Mouse (Mus musculus) midbrain, embryonic 14.5 days (tissue): ENCODE measurements around the gene Commd1. TPM values are rescaled to one million over a fixed set of nuclear protein-coding genes. Genes with fewer than 3 reads are reported as not detected.

Source experiments
- ATAC-seq: fragments of 200-750 bp; cut with Nextera tagmentation; 2 replicates; pipeline ENCODE4 v1.8.0; 2017; ENCODE audit warnings: moderate number of reproducible peaks, moderate library complexity; ENCODE audit not compliant: low FRiP score, low TSS enrichment
- DNase-seq: peaks from one replicate; pipeline ENCODE4 v3.0.0-alpha.2; 2015
- H3K27ac ChIP-seq: fragments of 300-500 bp; sonication (generic); replicated peaks from 2 replicates; pipeline ENCODE4 v1.5.1; 2014; ENCODE audit warnings: mild to moderate bottlenecking, low read depth, low read length, moderate library complexity
- H3K27me3 ChIP-seq: fragments of 300-500 bp; sonication (generic); 2 replicates; pipeline ENCODE4 v1.6.1; 2014; ENCODE audit warnings: low read length, control low read depth, mixed read lengths; ENCODE audit not compliant: control insufficient read depth, insufficient read depth
- H3K36me3 ChIP-seq: fragments of 300-500 bp; sonication (generic); 2 replicates; pipeline ENCODE4 v1.6.1; 2014; ENCODE audit warnings: low read length, control low read depth; ENCODE audit not compliant: control insufficient read depth, insufficient read depth
- H3K4me1 ChIP-seq: fragments of 300-500 bp; sonication (generic); 2 replicates; pipeline ENCODE4 v1.6.1; 2014; ENCODE audit warnings: mild to moderate bottlenecking, antibody characterized with exemption, low read length, control low read depth; ENCODE audit not compliant: control insufficient read depth, insufficient read depth
- H3K4me2 ChIP-seq: fragments of 300-500 bp; sonication (generic); 2 replicates; pipeline ENCODE4 v1.6.1; 2014; ENCODE audit warnings: mild to moderate bottlenecking, low read length, moderate library complexity
- H3K4me3 ChIP-seq: fragments of 300-500 bp; sonication (generic); replicated peaks from 2 replicates; pipeline ENCODE4 v1.5.1; 2014; ENCODE audit warnings: low read depth, low read length
- H3K9ac ChIP-seq: fragments of 300-500 bp; sonication (generic); replicated peaks from 2 replicates; pipeline ENCODE4 v1.6.1; 2014; ENCODE audit warnings: mild to moderate bottlenecking, low read length, moderate library complexity
- H3K9me3 ChIP-seq: fragments of 300-500 bp; sonication (generic); 2 replicates; pipeline ENCODE4 v1.6.1; 2016; ENCODE audit warnings: low read length, control low read depth, mixed read lengths; ENCODE audit not compliant: control insufficient read depth
- WGBS: fragments of 180-500 bp; shearing (Covaris S2); extraction: QIAGEN DNeasy Blood & Tissue Kit; methylation state at CpG from one replicate; pipeline ENCODE4 v1.1.7; 2014; 5-methylcytosine and 5-hydroxymethylcytosine counted together
- polyA plus RNA-seq: library from polyadenylated mRNA; unstranded; fragments of >200 nt; fragmentation: Nextera tagmentation; extraction: Ambion mirVana; gene quantifications from 2 replicates; pipeline ENCODE4 v1.2.1, GENCODE M21; 2014

The Commd1 gene
- polyA plus RNA-seq, 1 experiment from 2014 or later: 270 TPM

DNA sequence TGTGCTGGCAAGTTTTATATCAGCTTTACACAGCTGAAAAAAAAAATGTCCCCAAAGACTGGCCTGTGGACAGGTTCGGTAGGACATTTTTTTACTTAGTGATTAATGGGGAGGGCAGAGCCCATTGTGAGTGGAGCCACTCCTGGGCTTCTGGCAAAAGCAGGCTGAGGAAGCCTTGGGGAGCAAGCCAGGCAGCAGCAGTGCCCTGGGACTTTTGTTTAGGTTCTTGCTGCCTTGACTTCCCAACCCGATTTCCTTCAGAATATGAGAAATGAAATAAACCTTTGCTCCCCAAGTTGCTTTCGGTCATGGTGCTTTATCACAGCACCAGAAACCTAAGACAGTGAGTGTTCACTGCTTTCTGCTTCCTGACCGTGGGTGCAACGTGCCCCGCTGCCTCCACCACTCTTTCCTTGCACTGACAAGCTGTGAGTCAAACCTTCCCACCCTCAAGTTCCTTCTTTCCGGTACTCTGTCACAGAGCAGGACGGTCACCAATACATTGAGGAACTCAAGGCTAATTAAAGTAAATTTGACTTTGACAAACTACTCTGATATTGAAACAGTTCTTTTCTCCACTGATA lies 53.5 kb downstream of the Commd1 start:
- H3K4me1 ChIP-seq: no peaks in the 10 kb centered on the region
- H3K9me3 ChIP-seq: no peaks in the 10 kb centered on the region
- H3K4me3 ChIP-seq: no peak overlapping the region
- no peaks in the 10 kb centered on the region for H3K36me3 ChIP-seq
- no peak for DNase-seq
- H3K27me3 ChIP-seq: no peaks in the 10 kb centered on the region
- no peak overlapping the region for H3K9ac ChIP-seq
- WGBS: 89% methylated on average over 8 of the region's 8 CpGs
- H3K27ac ChIP-seq: no peak overlapping the region
- no peak overlapping the region for H3K4me2 ChIP-seq
- no peak for ATAC-seq

DNA sequence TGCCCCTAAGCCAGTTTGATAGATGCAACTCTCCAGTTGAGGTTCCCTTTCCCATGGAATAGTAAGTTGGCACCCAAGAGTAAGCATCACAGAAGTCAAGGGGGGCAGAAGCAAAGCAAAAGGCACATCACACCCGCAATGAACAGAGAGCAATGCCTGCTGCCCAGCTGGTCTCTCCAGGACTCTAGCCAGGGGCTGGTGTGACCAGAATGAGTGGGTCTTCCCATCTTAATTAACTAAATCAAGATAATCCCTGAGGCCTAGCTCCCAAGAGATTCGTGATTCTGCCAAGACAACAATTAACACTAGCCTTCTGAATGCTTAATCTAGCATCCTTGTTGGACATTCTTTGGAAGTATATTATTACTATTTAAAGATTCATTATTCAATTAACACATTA lies 58.6 kb downstream of the Commd1 start:
- Histone ChIP-seq H3K9me3 (no peaks in the 10 kb centered on the region), H3K4me3 (no peak overlapping the region), H3K27ac (no peak overlapping the region), H3K4me2 (no peak overlapping the region), H3K27me3 (no peaks in the 10 kb centered on the region), H3K4me1 (no peaks in the 10 kb centered on the region), H3K36me3 (no peaks in the 10 kb centered on the region), H3K9ac (no peak overlapping the region)
- WGBS: 63% methylated on average over 2 of the region's 2 CpGs
- DNase-seq (peak; percentile 29), ATAC-seq (no peak)

DNA sequence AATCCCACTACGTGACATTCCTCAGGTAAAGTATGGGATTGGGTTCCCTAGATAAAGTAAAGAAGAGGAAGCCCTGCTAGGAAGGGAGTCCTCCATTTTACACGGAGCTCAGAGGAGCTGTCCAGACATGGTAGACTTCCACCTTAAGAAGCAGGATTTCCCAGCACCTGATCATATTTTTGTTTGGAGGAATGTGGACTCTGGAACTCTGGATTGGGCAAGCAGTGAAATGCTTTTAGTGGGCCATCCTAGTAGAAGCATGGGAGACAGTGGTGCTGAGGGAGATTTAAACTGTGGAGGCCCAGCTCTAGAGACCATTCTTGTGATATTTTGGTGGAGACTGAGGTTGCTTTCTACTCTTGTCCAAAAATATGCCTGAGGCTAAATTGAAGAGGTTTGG lies 59.6 kb downstream of the Commd1 start:
- DNase-seq (no peak), ATAC-seq (no peak)
- no peaks in the 10 kb centered on the region for H3K36me3 ChIP-seq
- WGBS: 87% methylated on average over 2 of the region's 2 CpGs
- H3K9ac ChIP-seq: no peak overlapping the region
- no peaks in the 10 kb centered on the region for H3K27me3 ChIP-seq
- no peak overlapping the region for H3K4me3 ChIP-seq
- no peak overlapping the region for H3K4me2 ChIP-seq
- H3K4me1 ChIP-seq: no peaks in the 10 kb centered on the region
- H3K27ac ChIP-seq: no peak overlapping the region
- no peaks in the 10 kb centered on the region for H3K9me3 ChIP-seq

DNA sequence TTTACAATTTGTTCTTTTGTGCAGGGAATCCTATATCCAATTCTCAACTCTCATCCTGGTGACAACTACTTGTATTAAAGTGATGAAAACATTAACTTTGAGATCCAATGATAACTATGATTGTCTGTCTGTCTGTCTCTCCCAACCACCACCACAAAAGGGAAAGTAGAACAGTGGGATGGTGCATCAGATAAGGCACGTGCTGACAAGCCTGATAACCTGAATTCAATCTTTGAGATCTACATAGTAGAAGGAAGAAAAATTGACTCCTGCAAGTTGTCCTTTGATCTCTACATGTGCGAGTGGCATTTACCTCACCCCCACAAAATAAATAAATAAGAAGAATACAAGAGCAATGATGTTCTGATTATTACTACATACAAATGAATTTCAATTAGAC lies 62.8 kb downstream of the Commd1 start:
- no peak overlapping the region for H3K4me3 ChIP-seq
- H3K27ac ChIP-seq: no peak overlapping the region
- no peak overlapping the region for H3K9ac ChIP-seq
- DNase-seq (no peak), ATAC-seq (no peak)
- WGBS: 93% methylated on average over 2 of the region's 2 CpGs
- no peaks in the 10 kb centered on the region for H3K4me1 ChIP-seq
- no peaks in the 10 kb centered on the region for H3K27me3 ChIP-seq
- no peaks in the 10 kb centered on the region for H3K36me3 ChIP-seq
- no peaks in the 10 kb centered on the region for H3K9me3 ChIP-seq
- no peak overlapping the region for H3K4me2 ChIP-seq

DNA sequence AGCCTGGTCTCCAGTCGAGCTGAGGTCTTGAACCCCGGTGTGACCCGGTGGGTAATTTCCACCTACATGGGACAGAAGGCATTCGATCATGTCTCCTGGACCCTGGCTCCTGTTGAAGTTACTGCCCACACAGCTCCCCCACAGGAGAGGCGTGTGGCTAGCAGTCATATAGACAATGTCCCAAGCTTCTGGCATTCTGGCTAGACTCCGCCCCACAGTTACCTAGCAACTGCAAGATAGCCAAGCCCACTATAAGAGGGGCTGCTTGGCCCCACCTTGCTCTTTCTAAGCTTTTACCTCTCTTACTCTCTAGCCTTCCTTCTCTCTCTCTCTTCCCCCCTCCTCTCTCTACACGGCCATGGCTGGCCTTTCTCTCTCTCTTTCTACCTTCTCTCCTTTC lies 64.4 kb downstream of the Commd1 start:
- H3K9me3 ChIP-seq: no peaks in the 10 kb centered on the region
- H3K4me1 ChIP-seq: no peaks in the 10 kb centered on the region
- no peaks in the 10 kb centered on the region for H3K36me3 ChIP-seq
- ATAC-seq (no peak), DNase-seq (no peak)
- H3K4me2 ChIP-seq: no peak overlapping the region
- H3K27me3 ChIP-seq: no peaks in the 10 kb centered on the region
- no peak overlapping the region for H3K4me3 ChIP-seq
- no peak overlapping the region for H3K9ac ChIP-seq
- H3K27ac ChIP-seq: no peak overlapping the region
- 88% methylated on average over 7 of the region's 7 CpGs for WGBS

DNA sequence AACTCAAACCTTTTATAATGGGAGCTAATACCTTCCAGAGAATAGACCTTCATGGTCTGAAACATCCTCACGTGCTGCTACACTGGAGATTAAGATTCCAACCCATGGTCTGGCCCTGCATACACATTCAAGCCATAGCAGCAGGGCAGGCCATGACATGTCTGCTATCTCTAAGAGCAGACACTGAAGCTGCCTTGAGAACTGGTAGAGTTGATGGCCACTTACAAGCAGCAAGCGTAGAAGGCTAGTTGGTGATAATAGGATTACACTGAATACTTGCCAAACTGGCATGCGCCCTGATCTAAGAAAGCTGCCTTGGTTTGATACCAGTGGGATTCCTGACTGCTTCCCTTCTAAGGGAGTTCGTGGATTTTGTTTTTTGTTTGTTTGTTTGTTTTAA lies 68.4 kb downstream of the Commd1 start:
- Histone ChIP-seq H3K4me1 (no peaks in the 10 kb centered on the region), H3K9ac (no peak overlapping the region), H3K36me3 (no peaks in the 10 kb centered on the region), H3K4me3 (no peak overlapping the region), H3K4me2 (no peak overlapping the region), H3K9me3 (no peaks in the 10 kb centered on the region), H3K27ac (no peak overlapping the region), H3K27me3 (no peaks in the 10 kb centered on the region)
- ATAC-seq (no peak), DNase-seq (no peak)
- WGBS: 68% methylated on average over 4 of the region's 4 CpGs

DNA sequence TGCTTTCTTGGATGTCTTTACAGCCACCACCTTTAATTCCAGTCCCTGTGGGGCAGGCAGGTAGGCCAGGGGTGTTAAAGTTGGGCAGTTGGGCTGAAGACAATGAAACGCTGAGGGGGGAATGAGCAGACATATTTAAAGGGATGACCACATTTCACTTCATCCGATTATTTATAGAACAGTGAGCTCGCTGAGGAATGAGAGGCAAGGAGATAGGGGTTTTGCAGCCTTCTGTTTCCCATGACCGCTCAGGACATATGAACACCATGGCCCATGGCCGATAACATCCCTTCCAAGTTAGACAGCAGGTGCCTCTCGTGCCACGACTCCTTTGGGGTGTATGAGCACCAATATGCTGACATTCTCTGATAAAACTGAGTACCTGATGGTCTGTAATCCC lies 70.4 kb downstream of the Commd1 start:
- Histone ChIP-seq H3K9me3 (no peaks in the 10 kb centered on the region), H3K4me2 (no peak overlapping the region), H3K4me3 (no peak overlapping the region), H3K27me3 (no peaks in the 10 kb centered on the region), H3K4me1 (no peaks in the 10 kb centered on the region), H3K27ac (no peak overlapping the region), H3K36me3 (no peaks in the 10 kb centered on the region), H3K9ac (no peak overlapping the region)
- ATAC-seq (no peak), DNase-seq (no peak)
- 92% methylated on average over 7 of the region's 7 CpGs for whole genome bisulfite sequencing

DNA sequence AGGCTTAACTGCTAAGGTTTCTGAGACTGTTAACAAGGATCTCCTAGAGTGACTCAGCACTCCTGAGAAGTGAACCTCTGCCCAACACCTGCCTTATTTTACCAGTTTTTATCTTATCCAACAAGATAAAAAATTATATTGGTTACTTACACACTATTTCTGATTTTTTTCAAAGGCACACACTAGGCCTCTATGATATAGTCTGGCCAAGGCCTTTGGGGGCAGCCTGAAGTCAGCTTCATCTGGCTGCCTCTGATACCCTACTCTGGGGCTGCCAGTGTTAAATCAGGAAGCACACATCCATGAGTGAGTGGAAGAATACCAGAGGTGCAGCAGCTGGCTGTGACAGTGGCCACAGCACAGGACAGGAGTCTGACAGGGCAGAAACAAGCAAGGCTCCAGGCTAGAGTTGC lies 75.7 kb downstream of the Commd1 start:
- Histone ChIP-seq H3K27ac (no peak overlapping the region), H3K36me3 (no peaks in the 10 kb centered on the region), H3K9me3 (no peaks in the 10 kb centered on the region), H3K27me3 (no peaks in the 10 kb centered on the region), H3K4me1 (no peaks in the 10 kb centered on the region), H3K4me2 (no peak overlapping the region), H3K9ac (no peak overlapping the region), H3K4me3 (no peak overlapping the region)
- ATAC-seq: no peak
- DNase-seq: no peak

DNA sequence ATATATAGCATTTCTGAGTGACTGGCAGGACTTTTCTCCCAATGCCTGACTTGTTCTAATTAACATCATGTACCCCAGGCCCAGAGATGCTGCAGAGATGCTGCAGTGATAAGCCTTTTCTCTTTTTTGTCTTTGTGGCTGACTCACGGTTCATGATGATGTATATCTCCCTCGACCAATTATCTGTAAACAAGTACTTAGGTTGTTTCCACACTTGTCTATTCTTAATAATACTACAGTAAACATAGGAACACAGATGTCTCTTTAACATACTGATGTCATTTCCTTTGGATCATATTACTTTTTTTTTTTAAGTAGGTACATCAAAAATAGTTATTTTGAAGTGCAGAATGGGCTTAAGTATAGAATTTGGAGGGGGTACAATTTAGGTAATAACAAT lies 79.3 kb downstream of the Commd1 start:
- Histone ChIP-seq H3K4me3 (no peak overlapping the region), H3K27me3 (no peaks in the 10 kb centered on the region), H3K27ac (no peak overlapping the region), H3K36me3 (0 out of 2 replicates have a peak, but pooled peaks cover 6% of the 10 kb centered on the region), H3K9ac (no peak overlapping the region), H3K9me3 (no peaks in the 10 kb centered on the region), H3K4me1 (no peaks in the 10 kb centered on the region), H3K4me2 (no peak overlapping the region)
- 86% methylated on average over 2 of the region's 2 CpGs for WGBS
- no peak for ATAC-seq
- DNase-seq: no peak
